Mouse (Mus musculus) bone marrow macrophage, adult 2 months (primary cell): ENCODE measurements at regions not wholly inside any gene's neighbourhood (a gene's known extent, or its start where the extent isn't known, plus 50 kb on each side); places are given as distances from the start of the nearest gene placed in this dataset.

Source experiments
- H3K27ac ChIP-seq: 2 replicates; pipeline ENCODE4 v1.5.1; 2012; ENCODE audit warnings: low read depth, low read length; ENCODE audit not compliant: insufficient read depth
- H3K4me1 ChIP-seq: 2 replicates; pipeline ENCODE4 v1.6.1; 2012; ENCODE audit warnings: low read length; ENCODE audit not compliant: control insufficient read depth, insufficient read depth
- H3K4me3 ChIP-seq: 2 replicates; pipeline ENCODE4 v1.5.1; 2012; ENCODE audit warnings: mild to moderate bottlenecking, low read length, moderate library complexity; ENCODE audit not compliant: insufficient read depth
- CTCF ChIP-seq: IDR thresholded peaks from 2 replicates; pipeline ENCODE4 v1.5.1; 2012; ENCODE audit warnings: low read depth, mild to moderate bottlenecking, low read length, moderate library complexity
- POLR2A ChIP-seq: IDR thresholded peaks from 2 replicates; pipeline ENCODE4 v1.6.1; 2012; ENCODE audit warnings: mild to moderate bottlenecking, low read depth, low read length, borderline replicate concordance

DNA sequence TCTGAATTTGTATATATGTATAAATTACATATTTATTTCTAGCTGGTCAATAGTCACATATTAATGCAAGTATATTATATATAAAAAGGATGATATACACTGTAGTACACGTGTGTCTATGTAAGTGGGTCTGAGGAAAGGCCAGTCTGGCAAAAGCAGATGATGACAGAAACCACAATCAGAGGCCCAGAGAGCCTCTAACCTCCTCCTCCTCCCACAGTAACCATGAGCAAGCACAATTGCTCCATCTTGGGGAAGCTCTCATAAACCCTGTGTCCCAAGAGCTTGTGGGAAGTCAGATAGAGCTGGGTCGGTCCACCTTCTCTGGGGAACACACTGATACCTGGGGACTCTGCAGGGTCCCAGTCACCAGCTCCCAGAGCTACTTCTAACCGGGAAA lies 263.9 kb upstream of the Zfp507 start:
- TF ChIP-seq CTCF (no peak), POLR2A (no peak)
- Histone ChIP-seq H3K27ac (no peak overlapping the region), H3K4me1 (no peaks in the 10 kb centered on the region), H3K4me3 (no peak overlapping the region)

DNA sequence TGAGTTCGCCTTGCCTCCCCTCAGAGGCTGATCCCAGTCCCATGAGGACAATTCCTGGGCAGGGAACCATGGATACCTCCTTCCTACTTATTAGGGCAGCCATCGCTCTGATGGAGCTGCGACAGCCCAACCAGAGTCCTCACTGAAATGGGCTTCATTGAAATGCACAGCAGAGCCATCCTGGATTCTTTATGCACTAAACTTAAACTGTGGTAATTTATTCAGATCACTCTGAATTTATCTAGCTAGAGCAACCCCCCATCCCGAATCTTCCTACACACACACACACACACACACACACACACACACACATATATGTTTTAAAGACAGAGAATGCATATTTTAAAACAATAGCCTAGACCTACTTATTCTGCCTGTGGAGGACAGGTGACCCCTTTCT lies 258.9 kb upstream of the Zfp507 start:
- Histone ChIP-seq H3K4me1 (no peaks in the 10 kb centered on the region), H3K27ac (no peak overlapping the region), H3K4me3 (no peak overlapping the region)
- TF ChIP-seq CTCF (no peak), POLR2A (no peak)

DNA sequence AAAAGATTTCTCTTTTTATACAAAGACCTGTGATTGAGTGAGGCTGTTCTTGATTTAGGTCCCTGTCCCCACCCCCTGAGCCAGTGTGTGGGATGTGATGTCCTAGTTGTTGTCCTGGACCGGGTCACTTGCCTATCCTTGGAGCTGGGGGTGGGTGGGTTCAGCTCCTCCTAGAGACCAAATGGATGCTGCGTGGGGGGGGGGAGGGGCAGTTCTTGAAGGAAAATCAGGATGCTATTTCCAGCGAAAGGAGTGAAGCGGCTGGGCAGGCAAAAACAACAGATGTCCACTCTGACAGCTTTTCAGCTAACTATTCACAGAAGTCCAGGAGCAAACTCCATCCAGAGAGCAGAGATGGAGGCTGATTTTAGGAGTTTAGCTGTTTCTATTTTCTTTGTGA lies 257.6 kb upstream of the Zfp507 start:
- Histone ChIP-seq H3K27ac (no peak overlapping the region), H3K4me3 (no peak overlapping the region), H3K4me1 (no peaks in the 10 kb centered on the region)
- TF ChIP-seq CTCF (no peak), POLR2A (no peak)

- Histone ChIP-seq H3K4me3 (no peak overlapping the region), H3K4me1 (no peaks in the 10 kb centered on the region), H3K27ac (no peak overlapping the region)
- TF ChIP-seq CTCF (no peak), POLR2A (no peak)
Observed at GRCm38 (mm10) chr7:36046053-36046452, 243.2 kb upstream of the Zfp507 start.

DNA sequence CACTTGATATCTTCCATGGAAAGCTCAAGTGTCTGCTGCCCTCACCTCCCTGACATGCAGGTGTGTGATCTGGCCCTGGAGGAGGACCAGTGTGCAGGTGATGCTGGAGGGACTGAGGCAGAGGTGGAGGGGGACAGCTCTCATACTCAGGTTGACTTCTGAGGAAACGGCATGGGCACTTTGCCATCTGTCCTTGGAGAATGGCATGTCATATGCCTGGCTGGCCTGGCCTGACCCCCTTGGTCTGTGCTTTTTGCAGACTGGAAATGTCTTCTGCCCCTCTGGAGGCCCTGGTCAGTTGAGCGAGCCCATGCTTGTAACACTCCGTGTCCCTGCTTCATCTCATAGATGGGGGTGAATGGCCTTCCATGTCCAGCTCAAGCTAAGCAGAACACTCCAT lies 229.1 kb upstream of the Zfp507 start:
- no peak overlapping the region for H3K27ac ChIP-seq
- H3K4me3 ChIP-seq, result no peak overlapping the region
- no peaks in the 10 kb centered on the region for H3K4me1 ChIP-seq
- TF ChIP-seq CTCF (no peak), POLR2A (no peak)

- no peak for TF ChIP-seq CTCF
- no peak for TF ChIP-seq POLR2A
- H3K27ac ChIP-seq, result no peak overlapping the region
- no peaks in the 10 kb centered on the region for H3K4me1 ChIP-seq
- H3K4me3 ChIP-seq, result no peak overlapping the region
Observed at GRCm38 (mm10) chr7:36023015-36023414, 220.2 kb upstream of the Zfp507 start.

DNA sequence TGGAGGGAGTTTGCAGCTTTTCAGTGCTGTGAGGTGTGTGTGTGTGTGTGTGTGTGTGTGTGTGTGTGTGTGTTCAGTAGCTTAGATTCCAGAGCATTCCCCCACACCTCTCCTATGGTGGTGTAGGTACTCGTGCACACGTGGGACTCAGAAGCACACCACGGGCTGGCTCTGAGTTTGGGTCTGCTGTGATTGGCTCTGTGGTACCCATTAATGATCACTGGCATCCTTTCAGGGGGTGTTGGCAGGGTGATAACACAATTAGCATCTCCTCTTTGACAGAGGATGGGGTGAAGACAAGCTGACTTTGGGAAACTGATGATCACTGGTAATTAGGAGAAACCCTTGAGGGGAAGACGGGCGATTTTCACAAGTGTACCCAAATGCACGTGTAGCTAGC lies 219.7 kb upstream of the Zfp507 start:
- TF ChIP-seq CTCF (no peak), POLR2A (no peak)
- no peak overlapping the region for H3K4me3 ChIP-seq
- H3K27ac ChIP-seq, result no peak overlapping the region
- H3K4me1 ChIP-seq, result no peaks in the 10 kb centered on the region

GRCm38 (mm10) chr7:36016926-36017753 lies 214.3 kb upstream of the Zfp507 start:
- Histone ChIP-seq H3K4me1 (no peaks in the 10 kb centered on the region), H3K4me3 (no peak overlapping the region), H3K27ac (no peak overlapping the region)
- TF ChIP-seq POLR2A (no peak), CTCF (no peak)

- no peak for TF ChIP-seq CTCF
- Histone ChIP-seq H3K4me1 (no peaks in the 10 kb centered on the region), H3K27ac (no peak overlapping the region), H3K4me3 (no peak overlapping the region)
Observed at GRCm38 (mm10) chr7:35996609-35997008, 193.8 kb upstream of the Zfp507 start.

DNA sequence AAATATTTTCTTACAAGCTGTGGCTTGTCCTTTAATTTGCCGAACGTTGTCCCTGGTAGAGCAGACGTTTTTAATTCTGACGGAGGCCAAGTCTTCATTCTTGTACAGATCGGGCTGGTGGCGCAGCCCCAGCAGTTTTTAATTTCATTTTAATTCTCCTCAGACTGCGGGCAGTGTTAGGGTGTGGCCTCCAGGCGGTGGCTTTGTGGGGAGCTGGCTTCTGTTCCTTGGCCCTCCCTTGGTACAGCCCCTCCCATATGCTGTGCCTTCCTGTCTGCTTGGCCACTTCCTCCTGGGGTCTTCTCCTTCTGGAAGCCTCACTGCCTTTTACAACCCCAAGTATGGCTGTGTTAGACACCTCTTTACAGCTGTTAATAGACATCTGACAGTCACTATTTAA lies 189.7 kb upstream of the Zfp507 start:
- Histone ChIP-seq H3K27ac (no peak overlapping the region), H3K4me1 (no peaks in the 10 kb centered on the region), H3K4me3 (no peak overlapping the region)
- TF ChIP-seq CTCF (no peak), POLR2A (no peak)
